Mouse (Mus musculus) CH12.LX (cell line): ENCODE measurements around the gene Rabgap1l. TPM values are rescaled to one million over a fixed set of nuclear protein-coding genes. Genes with fewer than 3 reads are reported as not detected.

Experiments
- DNase-seq: peaks from one replicate; pipeline ENCODE4 v3.0.0-alpha.2; 2013; ENCODE audit errors: extremely low read depth
- H3K27ac ChIP-seq: 2 replicates; pipeline ENCODE4 v1.5.1; 2012; ENCODE audit warnings: low read depth, mild to moderate bottlenecking, control low read depth, moderate library complexity; ENCODE audit not compliant: insufficient read depth
- H3K27me3 ChIP-seq: replicated peaks from 2 replicates; pipeline ENCODE3; 2012; ENCODE audit warnings: inconsistent platforms
- H3K36me3 ChIP-seq, 2 experiments: replicated peaks in 1 of 2; 2 replicates each; pipeline versions ENCODE3 to v1.6.1; 2012; ENCODE audit warnings: inconsistent platforms in 1 of 2, low read length in 1 of 2, mild to moderate bottlenecking in 1 of 2, mixed read lengths in 1 of 2, moderate library complexity in 1 of 2; ENCODE audit not compliant: control insufficient read depth in 1 of 2, insufficient read depth in 1 of 2
- H3K4me1 ChIP-seq, 2 experiments: 2 replicates each; pipeline ENCODE4 v1.6.1; 2012; ENCODE audit warnings: inconsistent platforms in 1 of 2, moderate library complexity in 1 of 2; ENCODE audit not compliant: insufficient read depth in 2 of 2, control insufficient read depth in 1 of 2
- H3K4me2 ChIP-seq: 2 replicates; pipeline ENCODE4 v1.6.1; 2012; ENCODE audit warnings: low read depth, mild to moderate bottlenecking, control low read depth; ENCODE audit not compliant: poor library complexity, insufficient read depth, severe bottlenecking
- H3K4me3 ChIP-seq, 3 experiments: fragments of 150-350 bp in 1 of 3; sonication (generic) in 1 of 3; replicated peaks in 1 of 3; 2 replicates each; pipeline versions ENCODE3 to v1.5.1; 2011 to 2012; ENCODE audit warnings: low read depth in 2 of 3, low read length in 2 of 3, mild to moderate bottlenecking in 2 of 3, moderate library complexity in 2 of 3, control low read depth in 1 of 3, improper control_type of control experiment in 1 of 3, inconsistent platforms in 1 of 3, mixed read lengths in 1 of 3; ENCODE audit not compliant: poor library complexity in 1 of 3
- H3K79me2 ChIP-seq: replicated peaks from 2 replicates; pipeline ENCODE4 v1.6.1; 2012; ENCODE audit warnings: mild to moderate bottlenecking, moderate library complexity; ENCODE audit not compliant: control insufficient read depth, poor library complexity, insufficient read depth, severe bottlenecking; ENCODE audit errors: extremely low read depth
- H3K9ac ChIP-seq: 2 replicates; pipeline ENCODE4 v1.6.1; 2012; ENCODE audit warnings: low read depth, mild to moderate bottlenecking, control low read depth, moderate library complexity; ENCODE audit not compliant: insufficient read depth
- H3K9me3 ChIP-seq: replicated peaks from 2 replicates; pipeline ENCODE3; 2012; ENCODE audit warnings: low read length, inconsistent platforms, mixed read lengths
- BHLHE40 ChIP-seq: IDR thresholded peaks from 2 replicates; pipeline ENCODE4 v1.6.1; 2011; ENCODE audit warnings: mild to moderate bottlenecking, low read depth, low read length, improper control_type of control experiment
- CHD1 ChIP-seq: IDR thresholded peaks from 2 replicates; pipeline ENCODE4 v1.6.1; 2012; ENCODE audit warnings: low read depth, low read length, improper control_type of control experiment, inconsistent platforms
- CHD2 ChIP-seq: IDR thresholded peaks from 2 replicates; pipeline ENCODE4 v1.6.1; 2011; ENCODE audit warnings: low read length, improper control_type of control experiment
- CTCF ChIP-seq, 2 experiments: IDR thresholded peaks in 1 of 2; conservative IDR thresholded peaks in 1 of 2; 2 replicates each; pipeline ENCODE4 v1.5.1; 2011 to 2012; ENCODE audit warnings: low read depth in 2 of 2, low read length in 2 of 2, improper control_type of control experiment in 1 of 2, inconsistent platforms in 1 of 2, mild to moderate bottlenecking in 1 of 2, moderate library complexity in 1 of 2
- E2F4 ChIP-seq: IDR thresholded peaks from 2 replicates; pipeline ENCODE4 v1.6.1; 2011; ENCODE audit warnings: low read depth, low read length, improper control_type of control experiment; ENCODE audit not compliant: insufficient replicate concordance
- ELF1 ChIP-seq: IDR thresholded peaks from 2 replicates; pipeline ENCODE4 v1.6.1; 2014; ENCODE audit warnings: low read depth, mild to moderate bottlenecking, inconsistent platforms, low read length, improper control_type of control experiment
- HCFC1 ChIP-seq: IDR thresholded peaks from 2 replicates; pipeline ENCODE4 v1.6.1; 2012; ENCODE audit warnings: low read depth, mild to moderate bottlenecking, inconsistent platforms, low read length, improper control_type of control experiment
- KAT2A ChIP-seq: IDR thresholded peaks from 2 replicates; pipeline ENCODE4 v1.6.1; 2012; ENCODE audit warnings: low read length, improper control_type of control experiment, inconsistent platforms; ENCODE audit not compliant: insufficient replicate concordance
- MAFK ChIP-seq: IDR thresholded peaks from 2 replicates; pipeline ENCODE4 v1.6.1; 2011; ENCODE audit warnings: low read length, improper control_type of control experiment; ENCODE audit not compliant: insufficient replicate concordance
- MAX ChIP-seq: IDR thresholded peaks from 2 replicates; pipeline ENCODE4 v1.6.1; 2011; ENCODE audit warnings: low read length, improper control_type of control experiment
- MAZ ChIP-seq: IDR thresholded peaks from 2 replicates; pipeline ENCODE4 v1.6.1; 2012; ENCODE audit warnings: low read depth, mild to moderate bottlenecking, inconsistent platforms, low read length, improper control_type of control experiment, moderate library complexity
- MEF2A ChIP-seq: IDR thresholded peaks from 2 replicates; pipeline ENCODE4 v1.6.1; 2014; ENCODE audit warnings: low read depth, mild to moderate bottlenecking, inconsistent platforms, low read length, improper control_type of control experiment, borderline replicate concordance
- MXI1 ChIP-seq: IDR thresholded peaks from 2 replicates; pipeline ENCODE4 v1.6.1; 2011; ENCODE audit warnings: mild to moderate bottlenecking, low read depth, low read length, improper control_type of control experiment
- MYC ChIP-seq: IDR thresholded peaks from 2 replicates; pipeline ENCODE4 v1.6.1; 2011; ENCODE audit warnings: low read depth, mild to moderate bottlenecking, improper control_type of control experiment, low read length
- NELFE ChIP-seq: IDR thresholded peaks from 2 replicates; pipeline ENCODE4 v1.6.1; 2011; ENCODE audit warnings: low read depth, low read length, improper control_type of control experiment
- NRF1 ChIP-seq: IDR thresholded peaks from 2 replicates; pipeline ENCODE4 v1.6.1; 2014; ENCODE audit warnings: low read depth, mild to moderate bottlenecking, inconsistent platforms, low read length, improper control_type of control experiment, moderate library complexity
- POLR2AphosphoS2 ChIP-seq: IDR thresholded peaks from 2 replicates; pipeline ENCODE4 v1.6.1; 2011; ENCODE audit warnings: low read depth, low read length, improper control_type of control experiment
- RCOR1 ChIP-seq: conservative IDR thresholded peaks from 2 replicates; pipeline ENCODE4 v1.6.1; 2012; ENCODE audit warnings: low read depth, mild to moderate bottlenecking, inconsistent platforms, low read length, improper control_type of control experiment
- SIN3A ChIP-seq: IDR thresholded peaks from 2 replicates; pipeline ENCODE4 v1.6.1; 2012; ENCODE audit warnings: low read length, improper control_type of control experiment, inconsistent platforms
- SMC3 ChIP-seq: IDR thresholded peaks from 2 replicates; pipeline ENCODE4 v1.6.1; 2011; ENCODE audit warnings: low read depth, low read length, improper control_type of control experiment
- TBP ChIP-seq: conservative IDR thresholded peaks from 2 replicates; pipeline ENCODE4 v1.6.1; 2011; ENCODE audit warnings: low read depth, low read length, improper control_type of control experiment
- UBTF ChIP-seq: IDR thresholded peaks from 2 replicates; pipeline ENCODE4 v1.6.1; 2012; ENCODE audit warnings: low read depth, mild to moderate bottlenecking, inconsistent platforms, low read length, improper control_type of control experiment, moderate library complexity
- ZC3H11A ChIP-seq: IDR thresholded peaks from 2 replicates; pipeline ENCODE4 v1.6.1; 2012; ENCODE audit warnings: low read depth, mild to moderate bottlenecking, inconsistent platforms, low read length, improper control_type of control experiment
- ZMIZ1 ChIP-seq: IDR thresholded peaks from 2 replicates; pipeline ENCODE4 v1.6.1; 2012; ENCODE audit warnings: low read depth, mild to moderate bottlenecking, inconsistent platforms, low read length, improper control_type of control experiment
- ZNF384 ChIP-seq: IDR thresholded peaks from 2 replicates; pipeline ENCODE4 v1.6.1; 2012; ENCODE audit warnings: low read depth, low read length, improper control_type of control experiment, inconsistent platforms
- dilution Hi-C: fragments of 300-500 bp; cut with MboI; formaldehyde crosslinking; loops from 2 replicates; pipeline ENCODE4 v1.14.3; 2020; ENCODE audit warnings: low sequenced_read_pairs; ENCODE audit not compliant: extremely low pct_unique_long_range_greater_than_20kb, extremely low pct_ligation_motif_present
- in situ Hi-C: fragments of 300-500 bp; cut with MboI; formaldehyde crosslinking; loops from 3 replicates; pipeline ENCODE4 v1.14.3; 2019; ENCODE audit warnings: low sequenced_read_pairs, low pct_ligation_motif_present, low pct_unique_long_range_greater_than_20kb, mixed read lengths
- polyA plus RNA-seq: library from polyadenylated mRNA; unstranded; fragments of >175 nt; gene quantifications from 2 replicates; pipeline ENCODE4 v1.2.1, GENCODE M21; 2012; ENCODE audit warnings: low read depth; ENCODE audit not compliant: insufficient read length
- total RNA-seq, 2 experiments: library from RNA; depleted of rRNA; stranded (reverse); fragments of 300-350 nt in 1 of 2; fragments of >200 nt in 1 of 2; gene quantifications; 2 replicates each; pipeline ENCODE4 v1.2.3; 2012 to 2014

The Rabgap1l gene
- total and polyA plus RNA-seq, 3 experiments = 84.0 to 109 (median 85.6) TPM

DNA sequence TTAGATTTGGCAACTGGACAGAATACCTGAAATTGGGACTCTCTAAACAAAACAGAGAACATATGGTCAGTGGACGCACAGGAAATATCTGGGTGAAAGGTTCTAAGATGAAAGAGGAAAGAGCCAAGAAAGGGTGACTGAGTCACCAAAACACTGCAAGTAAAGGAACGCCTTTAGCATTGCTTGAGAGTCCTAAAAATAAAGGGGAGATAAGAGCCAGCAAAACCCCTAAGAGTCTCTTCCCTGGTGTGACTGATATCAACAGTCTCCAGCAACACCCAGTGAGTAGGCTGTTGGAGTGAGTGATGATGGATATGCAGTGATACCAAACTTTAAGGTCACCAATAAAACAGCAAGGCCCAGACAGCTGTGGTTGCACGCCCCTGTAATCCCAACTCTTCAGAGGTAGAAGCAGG lies 32.4 kb upstream of the Rabgap1l start:
- no peak for DNase-seq
- no peaks in the 10 kb centered on the region for H3K36me3 ChIP-seq
- dilution Hi-C loops (no loop called here), in situ Hi-C loops (no loop called here)
- H3K4me3 ChIP-seq = no peak overlapping the region
- no peaks in the 10 kb centered on the region for H3K27me3 ChIP-seq
- H3K4me2 ChIP-seq = no peak overlapping the region
- H3K79me2 ChIP-seq = no peaks in the 10 kb centered on the region
- H3K4me1 ChIP-seq = peaks cover 2 to 22% of the 10 kb centered on the region in 2 experiments; a peak in 2 of 4 replicates
- TF ChIP-seq ZC3H11A = no peak
- no peak overlapping the region for H3K9ac ChIP-seq
- H3K9me3 ChIP-seq = no peaks in the 10 kb centered on the region
- H3K27ac ChIP-seq = no peak overlapping the region

GRCm38 (mm10) chr1:160823638-160824037 lies 30.6 kb upstream of the Rabgap1l start:
- H3K36me3 ChIP-seq = no peaks in the 10 kb centered on the region
- no peak overlapping the region for H3K4me3 ChIP-seq
- no peaks in the 10 kb centered on the region for H3K27me3 ChIP-seq
- in situ Hi-C loops (no loop called here), dilution Hi-C loops (no loop called here)
- no peak overlapping the region for H3K9ac ChIP-seq
- H3K4me1 ChIP-seq = peaks cover 2 to 18% of the 10 kb centered on the region in 2 experiments; a peak in 2 of 4 replicates
- no peak for TF ChIP-seq BHLHE40
- TF ChIP-seq SIN3A = no peak
- TF ChIP-seq SMC3 = no peak
- TF ChIP-seq HCFC1 = no peak
- no peak for TF ChIP-seq E2F4
- no peak for TF ChIP-seq MAX
- TF ChIP-seq CHD1 = no peak
- no peak for TF ChIP-seq CHD2
- TF ChIP-seq TBP = no peak
- no peak overlapping the region for H3K27ac ChIP-seq
- no peaks in the 10 kb centered on the region for H3K9me3 ChIP-seq
- DNase-seq = no peak
- no peak overlapping the region for H3K4me2 ChIP-seq
- H3K79me2 ChIP-seq = no peaks in the 10 kb centered on the region

DNA sequence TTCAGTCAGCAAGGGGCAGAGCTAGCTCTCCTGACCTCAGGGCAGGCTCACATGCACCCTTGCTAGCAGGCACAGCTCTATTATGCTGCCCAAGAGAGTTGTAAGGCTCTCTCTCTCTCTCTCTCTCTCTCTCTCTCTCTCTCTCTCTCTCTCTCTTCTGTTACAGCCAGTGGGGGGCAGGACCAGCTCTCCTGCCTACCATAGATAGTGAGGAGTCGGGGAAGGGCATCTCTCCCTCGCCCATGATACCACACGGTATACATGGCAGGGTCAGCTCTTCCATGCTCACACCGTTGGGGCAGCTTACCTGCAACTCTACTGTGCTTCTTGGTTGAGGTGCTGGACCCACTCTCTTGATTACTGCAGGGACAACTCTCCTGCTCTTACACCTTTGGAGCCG lies 21.2 kb upstream of the Rabgap1l start:
- Histone ChIP-seq H3K9me3 (peaks cover 9% of the 10 kb centered on the region), H3K27me3 (no peaks in the 10 kb centered on the region), H3K4me3 (no peak overlapping the region), H3K4me1 (peaks cover 0 to 15% of the 10 kb centered on the region in 2 experiments; a peak in 2 of 4 replicates), H3K27ac (no peak overlapping the region), H3K4me2 (no peak overlapping the region)
- in situ Hi-C loops = no loop called here
- TF ChIP-seq ZMIZ1 (no peak), UBTF (no peak), MAFK (no peak), KAT2A (no peak), E2F4 (no peak), MEF2A (no peak), MAX (no peak), CHD1 (no peak), ZC3H11A (no peak), MYC (no peak), ZNF384 (no peak), NELFE (no peak), MAZ (no peak), POLR2AphosphoS2 (no peak), CTCF (conservative IDR thresholded peaks at IDR 0.05 in 1 of 2, IDR thresholded peaks at IDR 0.05 in 1 of 2; ENCODE audit: low read depth in 2 of 2, low read length in 2 of 2) (no peak), HCFC1 (no peak), MXI1 (no peak), ELF1 (no peak), NRF1 (no peak), RCOR1 (no peak)
- TF ChIP-seq, all 38 proteins: peak for 0
- Histone ChIP-seq H3K79me2 (no peaks in the 10 kb centered on the region), H3K36me3 (no peaks in the 10 kb centered on the region), H3K9ac (no peak overlapping the region)
- dilution Hi-C loops = no loop called here
- DNase-seq = no peak
